Comparison of ENCODE assay signal across 9 mouse cellular contexts in the genomic region with DNA sequence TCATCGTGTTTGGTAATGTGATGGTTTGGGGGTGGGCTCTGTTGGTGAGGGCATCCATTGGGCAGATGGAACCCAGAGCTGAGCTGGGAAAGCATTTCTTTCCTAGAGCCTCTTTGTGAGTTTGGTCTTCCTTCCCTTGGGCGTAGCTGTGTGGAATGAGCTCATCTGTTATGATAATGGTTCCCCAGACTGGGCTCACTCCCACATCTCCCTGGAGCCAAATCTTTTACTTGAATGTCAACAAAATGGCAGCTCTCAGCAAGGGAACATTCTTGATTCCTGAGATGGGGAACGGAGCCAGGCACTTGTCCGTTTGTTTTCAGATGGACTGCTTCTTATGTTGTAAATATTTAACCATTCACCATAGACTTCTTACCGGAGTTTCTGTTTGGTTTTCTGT.
A peak's percentile ranks its signal among the peaks of the same experiment; 100 is the strongest.
DNase-seq lines count a peak whose midpoint lies in the region; ATAC-seq and TF ChIP-seq lines count a peak whose summit lies in the region.
"Had no signal": no experiment of that assay in that cellular context is flagged by ENCODE, and none has a peak within 500 bp of the region (broad histone marks: within the 10 kb centered on the region; RNA-seq: fewer than 3 reads in every experiment).

No protein-coding gene starts in this region.

- no peak overlapping the region for H3K27ac ChIP-seq in midbrain, embryonic 14.5 days (replicated peaks; ENCODE audit: low read depth, low read length)
- no peak overlapping the region for H3K27ac ChIP-seq in midbrain, embryonic 15.5 days
- peak overlapping the region; percentile 77 for H3K27ac ChIP-seq in small intestine, adult 2 months (ENCODE audit: insufficient read depth, low read depth, low read length)
- H3K27ac ChIP-seq in midbrain, embryonic 16.5 days (ENCODE audit: low read length): no peak overlapping the region
- H3K27ac ChIP-seq: neural tube, embryonic 12.5 days had no signal

- no peak overlapping the region for H3K9ac ChIP-seq in midbrain, embryonic 14.5 days (replicated peaks; ENCODE audit: low read length)
- H3K9ac ChIP-seq in midbrain, embryonic 15.5 days: no peak overlapping the region
- no peak overlapping the region for H3K9ac ChIP-seq in midbrain, embryonic 16.5 days (ENCODE audit: low read depth, low read length)
- H3K9ac ChIP-seq: neural tube, embryonic 12.5 days had no signal

- DNase-seq in midbrain, embryonic 14.5 days: peak; percentile 29
- DNase-seq in heart, adult 9 months (ENCODE audit: low spot score in 2 of 2): peak; percentile 41 to 61
- peak; percentile 63 for DNase-seq in kidney, postnatal 14 days
- no peak for DNase-seq in adrenal gland, postnatal 25 days
- no peak for DNase-seq in testis, postnatal 14 days (ENCODE audit: low spot score)

- ATAC-seq in midbrain, embryonic 14.5 days (ENCODE audit: low FRiP score, low TSS enrichment): no peak
- ATAC-seq in midbrain, embryonic 15.5 days (replicated peaks): no peak
- ATAC-seq in midbrain, embryonic 16.5 days: no peak

- no peaks in the 10 kb centered on the region for H3K27me3 ChIP-seq in midbrain, embryonic 14.5 days (ENCODE audit: control insufficient read depth, insufficient read depth, low read length)
- H3K27me3 ChIP-seq in midbrain, embryonic 15.5 days (replicated peaks): no peaks in the 10 kb centered on the region
- no peaks in the 10 kb centered on the region for H3K27me3 ChIP-seq in small intestine, adult 2 months (ENCODE audit: control insufficient read depth, insufficient read depth, low read length)
- H3K27me3 ChIP-seq in midbrain, embryonic 16.5 days (ENCODE audit: control insufficient read depth, insufficient read depth, low read depth, low read length): no peaks in the 10 kb centered on the region
- H3K27me3 ChIP-seq: neural tube, embryonic 12.5 days had no signal

- no peak overlapping the region for H3K4me2 ChIP-seq in midbrain, embryonic 14.5 days (ENCODE audit: low read length)
- no peak overlapping the region for H3K4me2 ChIP-seq in midbrain, embryonic 15.5 days
- no peak overlapping the region for H3K4me2 ChIP-seq in midbrain, embryonic 16.5 days (ENCODE audit: low read length)
- H3K4me2 ChIP-seq: neural tube, embryonic 12.5 days had no signal

- no peak for TF ChIP-seq CTCF in small intestine, adult 2 months (IDR thresholded peaks at IDR 0.05; ENCODE audit: extremely low read depth, insufficient read length, insufficient replicate concordance, low read depth, low read length)

- no peaks in the 10 kb centered on the region for H3K36me3 ChIP-seq in midbrain, embryonic 14.5 days (ENCODE audit: control insufficient read depth, insufficient read depth, low read length)
- H3K36me3 ChIP-seq in midbrain, embryonic 15.5 days (replicated peaks): no peaks in the 10 kb centered on the region
- peaks cover 14% of the 10 kb centered on the region for H3K36me3 ChIP-seq in small intestine, adult 2 months (ENCODE audit: control insufficient read depth, insufficient read depth, low read length)
- no peaks in the 10 kb centered on the region for H3K36me3 ChIP-seq in midbrain, embryonic 16.5 days (ENCODE audit: control insufficient read depth, insufficient read depth, low read length)
- H3K36me3 ChIP-seq: neural tube, embryonic 12.5 days had no signal

- TF ChIP-seq POLR2A in small intestine, adult 2 months (IDR thresholded peaks at IDR 0.05; ENCODE audit: low read depth, low read length): no peak

- no peak overlapping the region for H3K4me3 ChIP-seq in midbrain, embryonic 14.5 days (replicated peaks; ENCODE audit: low read depth, low read length)
- H3K4me3 ChIP-seq in midbrain, embryonic 15.5 days: no peak overlapping the region
- H3K4me3 ChIP-seq in small intestine, adult 2 months (ENCODE audit: low read depth, low read length): no peak overlapping the region
- H3K4me3 ChIP-seq in midbrain, embryonic 16.5 days (ENCODE audit: low read depth, low read length): no peak overlapping the region
- H3K4me3 ChIP-seq: neural tube, embryonic 12.5 days had no signal

- H3K4me1 ChIP-seq in midbrain, embryonic 14.5 days (ENCODE audit: control insufficient read depth, insufficient read depth, low read length): peaks cover 10% of the 10 kb centered on the region
- peaks cover 9% of the 10 kb centered on the region for H3K4me1 ChIP-seq in midbrain, embryonic 15.5 days
- H3K4me1 ChIP-seq in small intestine, adult 2 months (ENCODE audit: control insufficient read depth, insufficient read depth, insufficient read length, low read length): peaks cover 27% of the 10 kb centered on the region; the same call in 1 of the 2 replicates
- H3K4me1 ChIP-seq in midbrain, embryonic 16.5 days (ENCODE audit: control insufficient read depth, insufficient read depth, low read length): peaks cover 10% of the 10 kb centered on the region; the same call in 1 of the 2 replicates

- peaks cover 2% of the 10 kb centered on the region; the same call in 1 of the 2 replicates for H3K9me3 ChIP-seq in midbrain, embryonic 14.5 days (ENCODE audit: control insufficient read depth, low read length)
- no peaks in the 10 kb centered on the region for H3K9me3 ChIP-seq in midbrain, embryonic 15.5 days
- no peaks in the 10 kb centered on the region for H3K9me3 ChIP-seq in midbrain, embryonic 16.5 days (replicated peaks; ENCODE audit: control insufficient read depth, low read length, poor library complexity, severe bottlenecking)
- H3K9me3 ChIP-seq: neural tube, embryonic 12.5 days had no signal

- WGBS in midbrain, embryonic 14.5 days: 67% methylated on average over 5 of the region's 5 CpGs
- 70% methylated on average over 5 of the region's 5 CpGs for WGBS in midbrain, embryonic 15.5 days
- 28% methylated on average over 5 of the region's 5 CpGs for WGBS in small intestine, adult 2 months
- 68% methylated on average over 5 of the region's 5 CpGs for WGBS in midbrain, embryonic 16.5 days

Comparison
In these comparisons a context has a peak if more than half of its experiments do, and no peak if none do; other contexts are left out.
1. DNase-seq: peak in midbrain, embryonic 14.5 days (single experiment), heart, adult 9 months (2 of 2) and kidney, postnatal 14 days (single experiment); none in adrenal gland, postnatal 25 days (single experiment) and testis, postnatal 14 days (single experiment).